Mouse (Mus musculus) CH12.LX (cell line): Measurements from ENCODE around the gene BC030870.

Experiments
- CTCF ChIP-seq, 2 experiments: IDR thresholded peaks in 1 of 2; conservative IDR thresholded peaks in 1 of 2; 2 replicates each; pipeline ENCODE4 v1.5.1; 2011 to 2012; ENCODE audit warnings: low read depth in 2 of 2, low read length in 2 of 2, improper control_type of control experiment in 1 of 2, inconsistent platforms in 1 of 2, mild to moderate bottlenecking in 1 of 2, moderate library complexity in 1 of 2
- E2F4 ChIP-seq: IDR thresholded peaks from 2 replicates; pipeline ENCODE4 v1.6.1; 2011; ENCODE audit warnings: low read depth, low read length, improper control_type of control experiment; ENCODE audit not compliant: insufficient replicate concordance

DNA sequence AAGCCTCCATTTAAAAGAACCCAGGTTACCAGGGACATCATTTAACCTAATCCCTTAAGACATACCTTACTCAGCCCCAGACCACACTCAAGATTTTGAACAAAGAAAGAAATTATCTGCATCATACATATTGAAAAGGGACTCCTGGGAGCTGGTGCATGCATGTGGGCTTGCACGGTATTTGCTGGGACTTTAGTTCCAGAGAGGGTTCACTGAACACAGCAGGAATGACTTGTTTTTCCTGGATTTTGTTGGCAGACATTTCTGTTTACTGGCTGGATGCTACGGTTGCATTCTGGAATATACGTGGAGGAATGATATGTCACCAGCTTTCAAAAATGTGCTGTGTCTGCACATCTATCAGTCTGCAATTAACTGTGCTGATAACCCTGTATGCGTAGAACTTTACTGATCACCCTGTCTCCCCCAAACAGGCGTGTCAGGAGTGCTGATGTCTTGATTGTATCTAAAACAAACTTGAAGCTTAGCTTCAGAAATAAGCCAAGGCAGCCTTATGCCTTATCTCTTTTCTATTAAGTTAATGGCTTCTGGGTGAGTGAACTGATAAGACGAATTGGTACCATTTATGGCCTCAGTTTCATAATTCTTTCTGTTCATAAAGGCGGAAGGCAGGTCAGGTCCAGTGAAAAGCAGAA lies 31.5 kb downstream of the BC030870 start:
- TF ChIP-seq E2F4 (no peak), CTCF (conservative IDR thresholded peaks at IDR 0.05 in 1 of 2, IDR thresholded peaks at IDR 0.05 in 1 of 2; ENCODE audit: low read depth in 2 of 2, low read length in 2 of 2) (no peak)
